Comparison of ENCODE assay signal across 19 mouse cellular contexts in the genomic region with DNA sequence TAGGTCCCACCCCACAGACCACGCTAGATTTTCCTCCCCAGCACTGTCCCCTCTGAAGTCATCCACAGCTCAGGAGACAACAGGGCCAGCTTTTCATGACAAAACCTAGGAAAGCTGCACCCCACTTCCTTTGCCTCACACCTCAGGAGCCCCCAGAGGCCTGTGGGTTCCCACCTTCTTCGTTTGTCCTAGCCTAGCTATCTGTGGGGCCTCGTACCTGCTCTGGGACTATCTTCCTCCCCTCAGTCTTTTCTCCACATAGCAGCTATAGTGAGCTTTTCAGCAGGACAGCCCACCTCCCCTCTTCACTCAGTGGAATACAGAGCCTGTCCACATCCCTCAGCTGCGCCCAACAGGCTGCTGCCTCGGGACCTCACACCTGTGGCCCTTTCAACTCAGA.
"Had no signal": no experiment of that assay in that cellular context is flagged by ENCODE, and none has a peak within 500 bp of the region (broad histone marks: within the 10 kb centered on the region; RNA-seq: fewer than 3 reads in every experiment).

No protein-coding gene starts in this region.

- H3K9me3 ChIP-seq: lung, embryonic 15.5 days; megakaryocyte, embryonic 14.5 days; midbrain, embryonic 12.5 days; midbrain, embryonic 15.5 days; neural tube, embryonic 12.5 days had no signal

- H3K27me3 ChIP-seq: lung, embryonic 15.5 days; midbrain, embryonic 12.5 days; midbrain, embryonic 15.5 days; neural tube, embryonic 12.5 days had no signal

- H3K9ac ChIP-seq: liver, embryonic 14.5 days; lung, embryonic 15.5 days; midbrain, embryonic 12.5 days; midbrain, embryonic 15.5 days; neural tube, embryonic 12.5 days had no signal

- H3K4me3 ChIP-seq: lung, embryonic 15.5 days; megakaryocyte, embryonic 14.5 days; midbrain, embryonic 12.5 days; midbrain, embryonic 15.5 days; neural tube, embryonic 12.5 days had no signal

- H3K4me1 ChIP-seq: lung, embryonic 15.5 days; megakaryocyte, embryonic 14.5 days; midbrain, embryonic 12.5 days had no signal

- DNase-seq: lung, adult 2 months; lung, postnatal 14 days; lung, postnatal 36 days; retina, postnatal 1 day; right cerebral cortex, adult 18-20 months; right cerebral cortex, postnatal 25 days; right cerebral cortex, postnatal 4 days; spleen, adult 18-20 months; thymus, adult 18-20 months; thymus, postnatal 14 days; thymus, postnatal 36 days had no signal

- H3K4me2 ChIP-seq: lung, embryonic 15.5 days; midbrain, embryonic 12.5 days; midbrain, embryonic 15.5 days; neural tube, embryonic 12.5 days had no signal

- H3K36me3 ChIP-seq: lung, embryonic 15.5 days; midbrain, embryonic 12.5 days; midbrain, embryonic 15.5 days; neural tube, embryonic 12.5 days had no signal

- ATAC-seq: lung, postnatal 0 days; midbrain, embryonic 15.5 days had no signal

- H3K27ac ChIP-seq: liver, embryonic 14.5 days; lung, embryonic 15.5 days; macrophage; midbrain, embryonic 12.5 days; midbrain, embryonic 15.5 days; neural tube, embryonic 12.5 days had no signal
